Mouse (Mus musculus) CD4-positive, CD25-positive, alpha-beta regulatory T cell, adult 2 months (primary cell): Measurements from ENCODE around the gene Sprr2h.

Experiments
- DNase-seq: peaks from one replicate; pipeline ENCODE4 v3.0.0-alpha.2; 2012; ENCODE audit warnings: low read depth, low spot score

The Sprr2h gene

DNA sequence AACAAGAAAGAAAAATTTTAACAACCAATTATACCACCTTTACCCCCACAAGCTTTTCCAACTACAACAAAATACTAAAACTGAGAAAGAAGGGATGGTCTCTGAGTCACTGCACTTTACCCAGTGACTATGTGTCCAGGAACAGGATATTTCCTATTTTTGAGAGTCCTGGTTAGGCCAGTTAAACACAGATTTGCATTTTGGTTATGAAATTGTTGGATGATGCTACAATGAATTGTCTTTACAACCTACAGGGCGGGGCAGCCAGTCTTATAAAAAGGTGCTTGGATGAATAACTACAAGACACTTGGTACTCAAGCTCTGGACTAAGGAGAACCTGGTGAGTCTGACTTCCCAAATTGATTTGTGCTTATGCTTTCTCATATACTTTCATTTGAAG lies at the start of gene Sprr2h:
Sprr2h (plus strand) TSS at position 301 of the 400 bp plus-strand sequence.
- no peak for DNase-seq

GRCm38 (mm10) chr3:92336278-92336677 lies 49.2 kb upstream of the Sprr2h start:
- no peak for DNase-seq

DNA sequence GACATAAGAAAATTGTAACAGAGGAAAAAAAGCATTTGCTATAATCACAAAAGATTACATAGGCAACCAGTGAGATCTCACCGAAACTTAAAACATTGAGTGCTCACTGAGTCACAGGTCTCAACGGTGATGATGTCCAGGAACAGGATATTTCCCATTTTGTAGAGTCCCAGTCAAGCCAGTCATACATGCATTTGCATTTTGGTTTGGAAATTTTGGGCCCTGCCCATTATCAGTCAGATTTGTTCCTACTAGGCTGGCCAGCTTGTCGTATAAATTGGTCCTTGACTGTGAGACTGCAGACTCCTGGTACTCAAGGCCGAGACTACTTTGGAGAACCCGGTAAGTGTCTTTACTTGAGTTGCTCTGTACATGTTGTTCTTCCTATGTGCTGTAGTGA lies 46.6 kb upstream of the Sprr2h start, which contains the start of gene Sprr2d:
Sprr2d (plus strand) TSS at position 301 of the 400 bp plus-strand sequence.
- DNase-seq, result no peak

DNA sequence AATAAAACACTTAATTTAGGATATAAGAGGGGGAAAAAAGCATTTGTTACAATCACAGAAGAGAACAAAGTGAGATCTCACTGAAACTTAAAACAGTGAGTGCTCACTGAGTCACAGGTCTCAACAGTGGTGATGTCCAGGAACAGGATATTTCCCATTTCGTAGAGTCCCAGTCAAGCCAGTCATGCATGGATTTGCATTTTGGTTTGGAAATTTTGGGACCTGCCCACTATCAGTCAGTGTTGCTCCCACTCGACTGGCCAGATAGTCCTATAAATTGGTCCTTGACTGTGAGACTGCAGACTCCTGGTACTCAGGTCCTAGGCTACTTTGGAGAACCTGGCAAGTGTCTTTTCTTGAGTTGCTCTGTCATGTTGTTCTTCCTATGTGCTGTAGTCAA lies 33.6 kb upstream of the Sprr2h start, which contains the start of gene Sprr2e:
Sprr2e (plus strand) TSS at position 301 of the 400 bp plus-strand sequence.
- DNase-seq, result no peak

GRCm38 (mm10) chr3:92361619-92362018 lies 23.9 kb upstream of the Sprr2h start:
- no peak for DNase-seq

GRCm38 (mm10) chr3:92364887-92365286 lies 20.6 kb upstream of the Sprr2h start, which contains the start of gene Sprr2f:
Gene Sprr2f, plus strand, starts transcription at chr3:92365187.
- DNase-seq, result no peak

DNA sequence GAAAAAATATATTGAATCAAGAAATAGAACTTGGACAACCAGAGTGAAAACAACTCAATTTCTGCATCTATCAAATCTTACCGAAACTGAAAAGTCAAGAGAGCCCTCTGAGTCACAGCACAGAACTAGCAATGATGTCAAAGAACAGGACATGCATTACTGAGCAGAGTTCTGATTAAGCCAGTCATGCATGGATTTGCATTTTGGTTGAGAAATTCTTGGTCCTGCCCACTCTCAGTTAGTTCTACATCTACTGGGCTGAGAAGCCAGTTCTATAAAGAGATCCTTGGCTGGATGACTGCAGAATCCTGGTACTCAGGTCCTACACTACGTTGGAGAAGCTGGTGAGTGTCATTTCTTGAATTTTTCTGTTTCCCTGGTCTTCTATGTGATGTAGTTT lies 11.9 kb upstream of the Sprr2h start:
- no peak for DNase-seq

DNA sequence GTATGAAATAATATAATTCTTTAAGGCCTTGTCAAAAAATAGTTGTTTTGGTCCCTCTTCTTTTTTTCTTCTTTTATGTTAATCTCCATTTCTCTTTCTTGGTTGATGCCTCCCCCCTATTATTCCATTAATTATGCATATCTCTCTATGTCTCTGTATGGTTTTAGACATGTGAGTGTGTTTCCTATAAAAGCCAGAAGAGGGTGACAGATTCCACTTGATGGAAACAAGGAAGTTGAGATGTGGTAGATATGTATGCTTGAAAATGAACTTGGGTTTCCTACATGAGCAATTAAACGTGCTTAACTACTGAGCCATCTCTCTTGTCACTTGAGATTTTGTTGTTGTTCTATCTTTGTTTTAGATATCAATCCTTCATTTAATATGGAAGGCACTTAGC lies 8.8 kb downstream of the Sprr2h start:
- DNase-seq, result no peak

DNA sequence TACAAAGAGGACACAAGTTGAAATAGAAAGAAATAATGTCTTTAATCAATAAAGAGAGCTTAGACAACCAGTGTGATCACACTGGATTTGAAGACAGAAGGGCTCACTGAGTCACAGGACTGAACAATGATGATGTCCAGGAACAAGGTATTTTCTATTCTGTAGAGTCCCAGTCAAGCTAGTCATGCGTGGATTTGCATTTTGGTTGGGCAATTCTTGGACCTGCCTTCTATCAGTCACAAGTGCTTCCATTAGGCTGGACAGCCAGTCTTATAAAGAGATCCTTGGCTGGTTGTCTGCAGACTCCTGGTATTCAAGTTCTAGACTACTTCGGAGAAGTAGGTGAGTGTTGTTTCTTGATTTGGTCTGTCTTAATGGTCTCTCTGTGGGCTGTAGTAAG lies 22.2 kb downstream of the Sprr2h start, which contains the start of gene Sprr2i:
Sprr2i (plus strand) TSS at position 301 of the 400 bp plus-strand sequence.
- DNase-seq, result no peak

GRCm38 (mm10) chr3:92417782-92418181 lies 32.3 kb downstream of the Sprr2h start, which contains the start of gene Sprr2j-ps:
Gene Sprr2j-ps, plus strand, starts transcription at chr3:92418082.
- DNase-seq, result no peak

GRCm38 (mm10) chr3:92429323-92429722 lies 43.8 kb downstream of the Sprr2h start, which contains the start of gene Gm9774:
Gene Gm9774, minus strand, starts transcription at chr3:92429423.
- no peak for DNase-seq

DNA sequence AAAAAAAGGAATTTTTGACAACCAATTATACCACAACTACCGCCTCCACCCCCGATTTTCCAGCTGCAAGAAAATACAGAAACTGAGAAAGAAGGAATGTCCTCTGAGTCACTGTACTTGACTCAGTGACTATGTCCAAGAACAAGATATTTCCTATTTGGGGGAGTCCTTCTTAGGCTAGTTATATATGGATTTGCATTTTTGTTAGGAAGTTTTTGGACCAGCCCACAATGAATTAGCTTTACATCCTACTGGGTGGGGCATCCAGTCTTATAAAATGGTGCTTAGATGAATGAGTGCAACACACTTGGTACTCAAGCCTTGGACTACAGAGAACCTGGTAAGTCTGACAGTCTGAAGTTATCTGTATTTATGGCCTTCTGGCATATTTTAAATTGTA lies 46.8 kb downstream of the Sprr2h start, which contains the start of gene Sprr2k:
Sprr2k (plus strand) TSS at position 301 of the 400 bp plus-strand sequence.
- DNase-seq, result no peak
